Mouse (Mus musculus): ENCODE measurements around the gene Cpsf4l.

DNA sequence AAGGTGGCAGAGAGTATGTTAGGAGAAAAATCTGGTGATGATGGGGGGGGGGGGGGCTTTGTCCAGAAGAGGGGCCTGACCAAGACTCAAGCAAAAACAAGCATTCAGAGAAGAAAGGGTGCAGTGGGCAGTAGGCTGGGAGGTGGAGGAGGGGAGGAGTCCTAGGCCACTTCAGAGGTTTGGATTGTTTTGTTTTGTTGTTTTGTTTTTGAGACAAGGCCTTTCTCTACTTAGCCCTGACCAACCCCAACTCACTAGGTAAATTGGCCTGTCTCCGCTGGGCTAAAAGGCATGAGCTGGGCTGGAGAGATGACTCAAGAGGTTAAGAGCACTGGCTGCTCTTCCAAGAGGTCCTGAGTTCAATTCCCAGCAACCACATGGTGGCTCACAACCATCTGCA is 1.2 kb upstream of the Cpsf4l start:
- TF ChIP-seq MAFK (IDR thresholded peaks at IDR 0.05; ENCODE audit: insufficient read depth, low read depth, low read length) (no peak), CHD2 (IDR thresholded peaks at IDR 0.05; ENCODE audit: low read depth, low read length) (no peak), ZNF384 (IDR thresholded peaks at IDR 0.05; ENCODE audit: low read depth, low read length) (no peak)
